Mouse (Mus musculus) bone marrow, adult 2 months (tissue): ENCODE measurements around the gene Nlgn1.

Experiments
- CTCF ChIP-seq: fragments of 200-500 bp; IDR thresholded peaks from 2 replicates; pipeline ENCODE4 v1.5.1; 2011; ENCODE audit warnings: low read length, control low read depth; ENCODE audit not compliant: control insufficient read depth, insufficient read depth
- POLR2A ChIP-seq: fragments of 200-500 bp; IDR thresholded peaks from 2 replicates; pipeline ENCODE4 v1.6.1; 2011; ENCODE audit warnings: low read depth, mild to moderate bottlenecking, control low read depth, low read length, borderline replicate concordance; ENCODE audit not compliant: control insufficient read depth

DNA sequence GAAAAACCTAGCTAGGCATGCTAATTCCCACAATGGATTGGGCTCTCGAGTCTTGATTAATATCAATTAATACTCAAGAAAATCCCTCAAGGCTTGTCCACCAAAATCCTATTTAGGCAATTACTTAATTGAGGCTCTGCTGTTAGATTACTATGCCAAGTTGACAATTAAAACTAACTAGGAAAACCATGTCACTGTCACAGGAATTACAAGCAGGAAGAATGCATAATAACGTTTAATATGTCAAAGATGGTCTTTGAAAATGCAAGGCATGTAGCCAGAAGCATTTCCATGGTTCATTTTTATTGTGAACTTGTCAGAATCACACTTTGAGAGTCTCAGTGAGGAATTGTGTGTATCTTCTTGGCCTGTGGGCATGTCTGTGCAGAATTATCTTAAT, 289.3 kb downstream of the Nlgn1 start:
- no peak for TF ChIP-seq CTCF
- TF ChIP-seq POLR2A = no peak
